Mouse (Mus musculus) heart, embryonic 10.5 days (tissue): ENCODE measurements at regions not wholly inside any gene's neighbourhood (a gene's known extent, or its start where the extent isn't known, plus 50 kb on each side); places are given as distances from the start of the nearest gene placed in this dataset.

ENCODE experiments used
- DNase-seq: peaks from one replicate; pipeline ENCODE4 v3.0.0-alpha.2; 2017; ENCODE audit warnings: low spot score
- H3K27ac ChIP-seq: fragments of 300-500 bp; sonication (generic); 2 replicates; pipeline ENCODE4 v1.5.1; 2016; ENCODE audit warnings: mild to moderate bottlenecking
- H3K27me3 ChIP-seq: fragments of 300-500 bp; sonication (generic); 2 replicates; pipeline ENCODE4 v1.6.1; 2016; ENCODE audit warnings: mild to moderate bottlenecking; ENCODE audit not compliant: poor library complexity, insufficient read depth, severe bottlenecking
- H3K36me3 ChIP-seq: fragments of 300-500 bp; sonication (generic); 2 replicates; pipeline ENCODE4 v1.6.1; 2016; ENCODE audit warnings: mild to moderate bottlenecking, moderate library complexity
- H3K4me1 ChIP-seq: fragments of 300-500 bp; sonication (generic); 2 replicates; pipeline ENCODE4 v1.6.1; 2016; ENCODE audit warnings: mild to moderate bottlenecking
- H3K4me3 ChIP-seq: fragments of 300-500 bp; sonication (generic); 2 replicates; pipeline ENCODE4 v1.5.1; 2016; ENCODE audit warnings: mild to moderate bottlenecking, moderate library complexity
- H3K9me3 ChIP-seq: fragments of 300-500 bp; sonication (generic); 2 replicates; pipeline ENCODE4 v1.6.1; 2016; ENCODE audit warnings: mild to moderate bottlenecking, moderate library complexity
- WGBS: fragments of 180-500 bp; shearing (Covaris S2); methylation state at CpG from one replicate; pipeline ENCODE4 v1.1.7; 2016; 5-methylcytosine and 5-hydroxymethylcytosine counted together

GRCm38 (mm10) chr8:89680937-89681336, 637.0 kb upstream of the Sall1 start:
- Histone ChIP-seq H3K27ac (no peak overlapping the region), H3K4me1 (no peaks in the 10 kb centered on the region), H3K9me3 (no peaks in the 10 kb centered on the region), H3K27me3 (no peaks in the 10 kb centered on the region), H3K4me3 (no peak overlapping the region), H3K36me3 (no peaks in the 10 kb centered on the region)
- WGBS: 88% methylated on average over 4 of the region's 4 CpGs
- DNase-seq: no peak

- 71% methylated on average over 5 of the region's 5 CpGs for WGBS
- no peaks in the 10 kb centered on the region for H3K36me3 ChIP-seq
- H3K4me3 ChIP-seq: no peak overlapping the region
- H3K4me1 ChIP-seq: no peaks in the 10 kb centered on the region
- DNase-seq: no peak
- no peaks in the 10 kb centered on the region for H3K9me3 ChIP-seq
- H3K27ac ChIP-seq: no peak overlapping the region
- peaks cover 4% of the 10 kb centered on the region; the same call in 1 of the 2 replicates for H3K27me3 ChIP-seq
These were observed 636.4 kb upstream of the Sall1 start for GRCm38 (mm10) chr8:89680341-89680740.

GRCm38 (mm10) chr8:89679551-89679950, 635.6 kb upstream of the Sall1 start:
- Histone ChIP-seq H3K9me3 (no peaks in the 10 kb centered on the region), H3K27ac (no peak overlapping the region), H3K4me3 (no peak overlapping the region), H3K4me1 (no peaks in the 10 kb centered on the region), H3K36me3 (no peaks in the 10 kb centered on the region), H3K27me3 (peaks cover 5% of the 10 kb centered on the region; the same call in 1 of the 2 replicates)
- DNase-seq: no peak
- 85% methylated on average over 4 of the region's 4 CpGs for WGBS

- no peak overlapping the region for H3K27ac ChIP-seq
- no peak for DNase-seq
- H3K4me1 ChIP-seq: no peaks in the 10 kb centered on the region
- H3K9me3 ChIP-seq: no peaks in the 10 kb centered on the region
- H3K27me3 ChIP-seq: peaks cover 5% of the 10 kb centered on the region; the same call in 1 of the 2 replicates
- H3K4me3 ChIP-seq: no peak overlapping the region
- WGBS: 79% methylated on average over 5 of the region's 5 CpGs
- H3K36me3 ChIP-seq: no peaks in the 10 kb centered on the region
These were observed 633.3 kb upstream of the Sall1 start for GRCm38 (mm10) chr8:89677266-89677665.

- peaks cover 5% of the 10 kb centered on the region; the same call in 1 of the 2 replicates for H3K27me3 ChIP-seq
- H3K4me3 ChIP-seq: no peak overlapping the region
- H3K36me3 ChIP-seq: no peaks in the 10 kb centered on the region
- WGBS: 82% methylated on average over 4 of the region's 4 CpGs
- H3K4me1 ChIP-seq: no peaks in the 10 kb centered on the region
- H3K27ac ChIP-seq: no peak overlapping the region
- no peaks in the 10 kb centered on the region for H3K9me3 ChIP-seq
- DNase-seq: no peak
These were observed 629.9 kb upstream of the Sall1 start for GRCm38 (mm10) chr8:89673911-89674310.

- no peak for DNase-seq
- H3K4me1 ChIP-seq: no peaks in the 10 kb centered on the region
- WGBS: 86% methylated on average over 5 of the region's 5 CpGs
- no peaks in the 10 kb centered on the region for H3K36me3 ChIP-seq
- H3K4me3 ChIP-seq: no peak overlapping the region
- H3K9me3 ChIP-seq: no peaks in the 10 kb centered on the region
- no peak overlapping the region for H3K27ac ChIP-seq
- peaks cover 5% of the 10 kb centered on the region; the same call in 1 of the 2 replicates for H3K27me3 ChIP-seq
These were observed 628.7 kb upstream of the Sall1 start for GRCm38 (mm10) chr8:89672631-89673030.

- DNase-seq: no peak
- 86% methylated on average over 9 of the region's 9 CpGs for WGBS
- Histone ChIP-seq H3K4me1 (peaks cover under 1% of the 10 kb centered on the region), H3K27ac (no peak overlapping the region), H3K4me3 (no peak overlapping the region), H3K9me3 (no peaks in the 10 kb centered on the region), H3K27me3 (no peaks in the 10 kb centered on the region), H3K36me3 (no peaks in the 10 kb centered on the region)
These were observed 621.1 kb upstream of the Sall1 start for GRCm38 (mm10) chr8:89664911-89665689.

- H3K36me3 ChIP-seq: no peaks in the 10 kb centered on the region
- no peak for DNase-seq
- H3K27ac ChIP-seq: no peak overlapping the region
- H3K9me3 ChIP-seq: no peaks in the 10 kb centered on the region
- peaks cover 8% of the 10 kb centered on the region for H3K4me1 ChIP-seq
- H3K27me3 ChIP-seq: no peaks in the 10 kb centered on the region
- WGBS: 74% methylated on average over 10 of the region's 10 CpGs
- no peak overlapping the region for H3K4me3 ChIP-seq
These were observed 619.9 kb upstream of the Sall1 start for GRCm38 (mm10) chr8:89663859-89664258.

GRCm38 (mm10) chr8:89658998-89659944, 615.3 kb upstream of the Sall1 start:
- WGBS: 24% methylated on average over 14 of the region's 14 CpGs
- Histone ChIP-seq H3K27ac (no peak overlapping the region), H3K27me3 (no peaks in the 10 kb centered on the region), H3K9me3 (no peaks in the 10 kb centered on the region), H3K4me1 (peaks cover 8% of the 10 kb centered on the region), H3K36me3 (no peaks in the 10 kb centered on the region), H3K4me3 (peak overlapping the region; percentile 29)
- no peak for DNase-seq

GRCm38 (mm10) chr8:89655369-89655768, 611.4 kb upstream of the Sall1 start:
- 86% methylated on average over 14 of the region's 14 CpGs for WGBS
- Histone ChIP-seq H3K27me3 (no peaks in the 10 kb centered on the region), H3K36me3 (no peaks in the 10 kb centered on the region), H3K27ac (no peak overlapping the region), H3K9me3 (no peaks in the 10 kb centered on the region), H3K4me1 (peaks cover 8% of the 10 kb centered on the region), H3K4me3 (no peak overlapping the region)
- no peak for DNase-seq

GRCm38 (mm10) chr8:89649207-89649890, 605.4 kb upstream of the Sall1 start:
- no peak overlapping the region for H3K27ac ChIP-seq
- WGBS: 78% methylated on average over 5 of the region's 5 CpGs
- no peak for DNase-seq
- H3K4me3 ChIP-seq: no peak overlapping the region
- no peaks in the 10 kb centered on the region for H3K4me1 ChIP-seq
- H3K36me3 ChIP-seq: no peaks in the 10 kb centered on the region
- no peaks in the 10 kb centered on the region for H3K9me3 ChIP-seq
- H3K27me3 ChIP-seq: no peaks in the 10 kb centered on the region

- Histone ChIP-seq H3K4me3 (no peak overlapping the region), H3K27ac (no peak overlapping the region), H3K27me3 (no peaks in the 10 kb centered on the region), H3K4me1 (no peaks in the 10 kb centered on the region), H3K36me3 (no peaks in the 10 kb centered on the region), H3K9me3 (no peaks in the 10 kb centered on the region)
- DNase-seq: no peak
- WGBS: 86% methylated on average over 5 of the region's 5 CpGs
These were observed 603.0 kb upstream of the Sall1 start for GRCm38 (mm10) chr8:89646946-89647345.
